Mouse (Mus musculus) CH12.LX (cell line): ENCODE results near the gene Tgfa. TPM values are rescaled to one million over a fixed set of nuclear protein-coding genes. Genes with fewer than 3 reads are reported as not detected.
A peak's percentile ranks its signal among the peaks of the same experiment; 100 is the strongest.

Experiments used
- DNase-seq: peaks from one replicate; pipeline ENCODE4 v3.0.0-alpha.2; 2013; ENCODE audit errors: extremely low read depth
- H3K27ac ChIP-seq: 2 replicates; pipeline ENCODE4 v1.5.1; 2012; ENCODE audit warnings: low read depth, mild to moderate bottlenecking, control low read depth, moderate library complexity; ENCODE audit not compliant: insufficient read depth
- H3K27me3 ChIP-seq: replicated peaks from 2 replicates; pipeline ENCODE3; 2012; ENCODE audit warnings: inconsistent platforms
- H3K36me3 ChIP-seq, 2 experiments: replicated peaks in 1 of 2; 2 replicates each; pipeline versions ENCODE3 to v1.6.1; 2012; ENCODE audit warnings: inconsistent platforms in 1 of 2, low read length in 1 of 2, mild to moderate bottlenecking in 1 of 2, mixed read lengths in 1 of 2, moderate library complexity in 1 of 2; ENCODE audit not compliant: control insufficient read depth in 1 of 2, insufficient read depth in 1 of 2
- H3K4me1 ChIP-seq, 2 experiments: 2 replicates each; pipeline ENCODE4 v1.6.1; 2012; ENCODE audit warnings: inconsistent platforms in 1 of 2, moderate library complexity in 1 of 2; ENCODE audit not compliant: insufficient read depth in 2 of 2, control insufficient read depth in 1 of 2
- H3K4me2 ChIP-seq: 2 replicates; pipeline ENCODE4 v1.6.1; 2012; ENCODE audit warnings: low read depth, mild to moderate bottlenecking, control low read depth; ENCODE audit not compliant: poor library complexity, insufficient read depth, severe bottlenecking
- H3K4me3 ChIP-seq, 3 experiments: fragments of 150-350 bp in 1 of 3; sonication (generic) in 1 of 3; replicated peaks in 1 of 3; 2 replicates each; pipeline versions ENCODE3 to v1.5.1; 2011 to 2012; ENCODE audit warnings: low read depth in 2 of 3, low read length in 2 of 3, mild to moderate bottlenecking in 2 of 3, moderate library complexity in 2 of 3, control low read depth in 1 of 3, improper control_type of control experiment in 1 of 3, inconsistent platforms in 1 of 3, mixed read lengths in 1 of 3; ENCODE audit not compliant: poor library complexity in 1 of 3
- H3K79me2 ChIP-seq: replicated peaks from 2 replicates; pipeline ENCODE4 v1.6.1; 2012; ENCODE audit warnings: mild to moderate bottlenecking, moderate library complexity; ENCODE audit not compliant: control insufficient read depth, poor library complexity, insufficient read depth, severe bottlenecking; ENCODE audit errors: extremely low read depth
- H3K9ac ChIP-seq: 2 replicates; pipeline ENCODE4 v1.6.1; 2012; ENCODE audit warnings: low read depth, mild to moderate bottlenecking, control low read depth, moderate library complexity; ENCODE audit not compliant: insufficient read depth
- H3K9me3 ChIP-seq: replicated peaks from 2 replicates; pipeline ENCODE3; 2012; ENCODE audit warnings: low read length, inconsistent platforms, mixed read lengths
- BHLHE40 ChIP-seq: IDR thresholded peaks from 2 replicates; pipeline ENCODE4 v1.6.1; 2011; ENCODE audit warnings: mild to moderate bottlenecking, low read depth, low read length, improper control_type of control experiment
- CHD2 ChIP-seq: IDR thresholded peaks from 2 replicates; pipeline ENCODE4 v1.6.1; 2011; ENCODE audit warnings: low read length, improper control_type of control experiment
- CTCF ChIP-seq, 2 experiments: IDR thresholded peaks in 1 of 2; conservative IDR thresholded peaks in 1 of 2; 2 replicates each; pipeline ENCODE4 v1.5.1; 2011 to 2012; ENCODE audit warnings: low read depth in 2 of 2, low read length in 2 of 2, improper control_type of control experiment in 1 of 2, inconsistent platforms in 1 of 2, mild to moderate bottlenecking in 1 of 2, moderate library complexity in 1 of 2
- E2F4 ChIP-seq: IDR thresholded peaks from 2 replicates; pipeline ENCODE4 v1.6.1; 2011; ENCODE audit warnings: low read depth, low read length, improper control_type of control experiment; ENCODE audit not compliant: insufficient replicate concordance
- ETS1 ChIP-seq: conservative IDR thresholded peaks from 2 replicates; pipeline ENCODE4 v1.6.1; 2012; ENCODE audit warnings: low read depth, mild to moderate bottlenecking, inconsistent platforms, low read length, improper control_type of control experiment, moderate library complexity
- GABPA ChIP-seq: IDR thresholded peaks from 2 replicates; pipeline ENCODE4 v1.6.1; 2012; ENCODE audit warnings: low read depth, low read length, improper control_type of control experiment, inconsistent platforms; ENCODE audit not compliant: insufficient replicate concordance
- HCFC1 ChIP-seq: IDR thresholded peaks from 2 replicates; pipeline ENCODE4 v1.6.1; 2012; ENCODE audit warnings: low read depth, mild to moderate bottlenecking, inconsistent platforms, low read length, improper control_type of control experiment
- IRF4 ChIP-seq: IDR thresholded peaks from 2 replicates; pipeline ENCODE4 v1.6.1; 2014; ENCODE audit warnings: low read depth, mild to moderate bottlenecking, inconsistent platforms, low read length, improper control_type of control experiment
- KAT2A ChIP-seq: IDR thresholded peaks from 2 replicates; pipeline ENCODE4 v1.6.1; 2012; ENCODE audit warnings: low read length, improper control_type of control experiment, inconsistent platforms; ENCODE audit not compliant: insufficient replicate concordance
- MAFK ChIP-seq: IDR thresholded peaks from 2 replicates; pipeline ENCODE4 v1.6.1; 2011; ENCODE audit warnings: low read length, improper control_type of control experiment; ENCODE audit not compliant: insufficient replicate concordance
- MYC ChIP-seq: IDR thresholded peaks from 2 replicates; pipeline ENCODE4 v1.6.1; 2011; ENCODE audit warnings: low read depth, mild to moderate bottlenecking, improper control_type of control experiment, low read length
- POLR2A ChIP-seq: IDR thresholded peaks from 2 replicates; pipeline ENCODE4 v1.6.1; 2011; ENCODE audit warnings: low read depth, mild to moderate bottlenecking, improper control_type of control experiment, low read length
- SIN3A ChIP-seq: IDR thresholded peaks from 2 replicates; pipeline ENCODE4 v1.6.1; 2012; ENCODE audit warnings: low read length, improper control_type of control experiment, inconsistent platforms
- SMC3 ChIP-seq: IDR thresholded peaks from 2 replicates; pipeline ENCODE4 v1.6.1; 2011; ENCODE audit warnings: low read depth, low read length, improper control_type of control experiment
- ZC3H11A ChIP-seq: IDR thresholded peaks from 2 replicates; pipeline ENCODE4 v1.6.1; 2012; ENCODE audit warnings: low read depth, mild to moderate bottlenecking, inconsistent platforms, low read length, improper control_type of control experiment
- ZKSCAN1 ChIP-seq: IDR thresholded peaks from 2 replicates; pipeline ENCODE4 v1.6.1; 2012; ENCODE audit warnings: low read depth, inconsistent platforms, low read length, improper control_type of control experiment, borderline replicate concordance
- ZNF384 ChIP-seq: IDR thresholded peaks from 2 replicates; pipeline ENCODE4 v1.6.1; 2012; ENCODE audit warnings: low read depth, low read length, improper control_type of control experiment, inconsistent platforms
- dilution Hi-C: fragments of 300-500 bp; cut with MboI; formaldehyde crosslinking; loops from 2 replicates; pipeline ENCODE4 v1.14.3; 2020; ENCODE audit warnings: low sequenced_read_pairs; ENCODE audit not compliant: extremely low pct_unique_long_range_greater_than_20kb, extremely low pct_ligation_motif_present
- in situ Hi-C: fragments of 300-500 bp; cut with MboI; formaldehyde crosslinking; loops from 3 replicates; pipeline ENCODE4 v1.14.3; 2019; ENCODE audit warnings: low sequenced_read_pairs, low pct_ligation_motif_present, low pct_unique_long_range_greater_than_20kb, mixed read lengths
- polyA plus RNA-seq: library from polyadenylated mRNA; unstranded; fragments of >175 nt; gene quantifications from 2 replicates; pipeline ENCODE4 v1.2.1, GENCODE M21; 2012; ENCODE audit warnings: low read depth; ENCODE audit not compliant: insufficient read length
- total RNA-seq, 2 experiments: library from RNA; depleted of rRNA; stranded (reverse); fragments of 300-350 nt in 1 of 2; fragments of >200 nt in 1 of 2; gene quantifications; 2 replicates each; pipeline ENCODE4 v1.2.3; 2012 to 2014

Tgfa gene
- total and polyA plus RNA-seq, 3 experiments = not detected

GRCm38 (mm10) chr6:86322031-86322563, 127.1 kb downstream of the Tgfa start:
- dilution Hi-C loops = no loop called here
- Histone ChIP-seq H3K4me3 (no peak overlapping the region), H3K27me3 (peaks cover 29% of the 10 kb centered on the region), H3K4me2 (no peak overlapping the region), H3K36me3 (no peaks in the 10 kb centered on the region), H3K9ac (no peak overlapping the region), H3K4me1 (peaks cover 0 to 6% of the 10 kb centered on the region in 2 experiments; a peak in 2 of 4 replicates), H3K27ac (no peak overlapping the region), H3K9me3 (peaks cover 2% of the 10 kb centered on the region), H3K79me2 (no peaks in the 10 kb centered on the region)
- no peak for TF ChIP-seq ZNF384
- TF ChIP-seq KAT2A = no peak
- TF ChIP-seq GABPA = no peak
- TF ChIP-seq ETS1 = no peak
- TF ChIP-seq HCFC1 = no peak
- no peak for TF ChIP-seq SMC3
- TF ChIP-seq BHLHE40 = no peak
- no peak for TF ChIP-seq SIN3A
- TF ChIP-seq CTCF (conservative IDR thresholded peaks at IDR 0.05 in 1 of 2, IDR thresholded peaks at IDR 0.05 in 1 of 2; ENCODE audit: low read depth in 2 of 2, low read length in 2 of 2) = no peak
- TF ChIP-seq MYC = no peak
- TF ChIP-seq ZKSCAN1 = no peak
- no peak for TF ChIP-seq ZC3H11A
- no peak for TF ChIP-seq IRF4
- TF ChIP-seq E2F4 = no peak
- TF ChIP-seq POLR2A = no peak
- TF ChIP-seq CHD2 = no peak
- in situ Hi-C loops = no loop called here
- no peak for DNase-seq

GRCm38 (mm10) chr6:86322991-86323390, 128.0 kb downstream of the Tgfa start:
- H3K4me3 ChIP-seq = no peak overlapping the region
- peaks cover 2% of the 10 kb centered on the region for H3K9me3 ChIP-seq
- in situ Hi-C loops = no loop called here
- no peaks in the 10 kb centered on the region for H3K79me2 ChIP-seq
- H3K4me2 ChIP-seq = no peak overlapping the region
- peaks cover 0 to 6% of the 10 kb centered on the region in 2 experiments; a peak in 2 of 4 replicates for H3K4me1 ChIP-seq
- dilution Hi-C loops = no loop called here
- no peak overlapping the region for H3K27ac ChIP-seq
- H3K9ac ChIP-seq = no peak overlapping the region
- peak; percentile 57 for DNase-seq
- H3K27me3 ChIP-seq = peaks cover 26% of the 10 kb centered on the region
- no peaks in the 10 kb centered on the region for H3K36me3 ChIP-seq
- TF ChIP-seq MAFK (peak; percentile 87; the same call in 1 of the 2 replicates), SMC3 (no peak), BHLHE40 (peak; percentile 31; the same call in 1 of the 2 replicates)
